Mouse (Mus musculus) spleen, postnatal 36 days (tissue): Measurements from ENCODE around the gene Bmper.
A peak's percentile ranks its signal among the peaks of the same experiment; 100 is the strongest.

Experiments used
- DNase-seq, 2 experiments: peaks; one replicate each; pipeline ENCODE4 v3.0.0; 2022; ENCODE audit warnings: low spot score in 2 of 2, mixed read lengths in 1 of 2

The Bmper gene

GRCm38 (mm10) chr9:23433238-23433637 is 210.4 kb downstream of the Bmper start:
- DNase-seq, result no peak

DNA sequence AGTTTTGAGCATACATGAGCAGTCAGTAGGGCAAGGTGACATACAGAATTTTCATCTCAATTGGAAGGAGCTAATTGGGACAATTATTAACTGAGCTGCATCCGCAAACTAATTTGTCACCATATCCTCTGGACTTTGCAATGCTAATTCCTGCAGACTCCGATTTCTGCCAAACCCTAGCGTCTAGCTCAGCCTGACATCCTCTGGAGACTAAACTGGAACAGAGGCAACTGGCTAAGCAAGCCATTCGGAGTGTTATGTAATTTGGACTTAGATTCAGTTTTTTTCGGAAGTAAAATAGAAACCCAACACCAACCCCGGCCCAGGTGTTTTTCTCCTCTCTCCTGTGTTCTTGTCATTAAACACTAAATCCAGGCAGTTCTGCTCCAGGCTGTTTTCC is 213.9 kb downstream of the Bmper start:
- DNase-seq, result no peak

GRCm38 (mm10) chr9:23438662-23439061 is 215.8 kb downstream of the Bmper start:
- DNase-seq, result no peak

GRCm38 (mm10) chr9:23442168-23442567 is 219.3 kb downstream of the Bmper start:
- no peak for DNase-seq

DNA sequence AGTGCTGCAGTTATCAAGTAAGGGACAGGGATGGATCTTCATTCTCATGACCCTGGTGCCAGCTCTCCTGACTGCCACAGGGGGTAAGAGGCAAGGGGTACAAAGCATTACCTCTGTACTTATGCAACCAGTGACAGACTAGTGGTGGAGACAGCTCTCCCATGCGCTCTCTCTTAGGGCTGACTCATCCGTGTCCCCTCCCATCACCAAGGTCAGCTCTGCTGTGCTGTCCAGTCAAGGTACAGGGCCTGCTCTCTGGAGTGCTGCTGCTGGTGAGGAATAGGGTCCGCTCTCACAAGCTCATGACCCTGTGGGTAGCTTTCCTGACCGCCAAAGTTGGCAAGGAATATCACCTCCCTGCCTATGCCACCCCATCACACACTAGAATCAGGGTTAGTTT is 222.1 kb downstream of the Bmper start:
- DNase-seq, result no peak

DNA sequence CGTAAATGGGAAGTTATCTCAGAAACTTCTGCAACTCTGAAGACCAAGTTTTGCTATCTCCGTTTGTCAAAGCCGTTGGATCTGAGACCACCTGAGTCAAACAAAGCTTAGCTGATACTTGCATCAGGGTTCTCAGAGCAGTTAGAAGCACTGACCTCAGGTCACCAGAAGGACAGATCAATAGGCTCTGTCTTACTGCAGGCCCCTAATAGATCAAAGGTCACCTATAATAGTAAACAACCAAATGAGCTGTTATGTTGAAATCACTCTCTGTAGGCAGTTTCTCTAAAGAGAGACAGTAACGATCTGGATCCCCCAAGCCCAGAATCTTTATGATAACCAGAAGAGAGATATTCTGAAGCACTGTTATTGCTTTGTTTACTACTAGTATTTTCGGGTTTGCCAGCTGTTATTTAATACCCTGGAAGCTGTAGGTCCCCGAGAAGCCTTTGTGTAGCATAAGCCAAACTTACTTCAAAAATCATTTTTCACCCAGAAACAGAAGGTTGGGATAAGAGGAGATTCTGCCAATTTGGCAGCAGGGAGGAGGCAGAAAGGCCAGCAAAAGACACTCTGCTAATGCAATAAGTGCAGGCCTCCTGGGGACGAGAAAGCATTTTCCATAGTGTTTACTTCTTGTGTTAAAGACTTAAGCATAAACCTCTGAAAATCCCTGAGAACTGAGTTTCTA is 224.5 kb downstream of the Bmper start:
- DNase-seq, result no peak

DNA sequence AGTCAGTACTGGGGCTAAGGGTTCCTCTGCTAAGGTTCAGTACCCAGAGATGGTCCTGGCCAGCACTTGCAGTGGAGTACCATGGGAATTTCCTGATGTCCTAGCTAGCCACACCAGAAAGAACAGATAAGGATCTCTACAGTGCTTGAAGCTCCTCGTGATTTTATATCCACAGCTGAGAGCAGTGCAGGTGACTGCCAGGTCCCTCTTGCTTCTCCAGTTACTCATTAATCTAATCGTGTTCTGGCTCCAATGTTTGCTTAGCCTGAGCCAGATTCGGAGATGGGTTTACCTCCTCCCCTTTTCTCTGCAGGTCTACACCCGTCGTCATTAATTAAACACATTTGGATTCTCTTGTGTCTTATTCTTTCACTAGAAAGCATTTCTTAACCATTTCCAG is 230.4 kb downstream of the Bmper start:
- DNase-seq, result no peak

- DNase-seq, result no peak
Observed at GRCm38 (mm10) chr9:23457186-23457585, 234.3 kb downstream of the Bmper start.

DNA sequence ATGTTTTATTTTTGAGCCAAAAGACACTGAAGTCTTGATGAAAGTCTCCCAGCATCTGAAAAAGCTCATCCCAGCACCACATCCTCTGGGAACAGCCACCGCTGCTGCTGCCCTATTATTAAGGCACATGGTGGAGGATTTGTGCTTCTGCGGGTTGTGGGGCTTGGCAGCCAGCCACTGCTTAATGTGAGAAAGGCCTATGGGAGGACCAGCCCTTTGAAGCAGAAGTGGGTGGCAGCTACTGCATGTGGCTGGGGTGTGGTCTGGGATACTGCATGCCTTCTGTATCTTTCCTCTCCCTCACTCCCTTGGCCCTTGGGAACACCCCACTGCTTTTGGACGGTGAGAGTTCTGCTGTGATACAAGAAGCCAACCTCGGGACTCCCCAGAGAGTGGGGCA is 237.8 kb downstream of the Bmper start:
- no peak for DNase-seq

- DNase-seq, result no peak
Observed at GRCm38 (mm10) chr9:23462949-23463608, 240.2 kb downstream of the Bmper start.

DNA sequence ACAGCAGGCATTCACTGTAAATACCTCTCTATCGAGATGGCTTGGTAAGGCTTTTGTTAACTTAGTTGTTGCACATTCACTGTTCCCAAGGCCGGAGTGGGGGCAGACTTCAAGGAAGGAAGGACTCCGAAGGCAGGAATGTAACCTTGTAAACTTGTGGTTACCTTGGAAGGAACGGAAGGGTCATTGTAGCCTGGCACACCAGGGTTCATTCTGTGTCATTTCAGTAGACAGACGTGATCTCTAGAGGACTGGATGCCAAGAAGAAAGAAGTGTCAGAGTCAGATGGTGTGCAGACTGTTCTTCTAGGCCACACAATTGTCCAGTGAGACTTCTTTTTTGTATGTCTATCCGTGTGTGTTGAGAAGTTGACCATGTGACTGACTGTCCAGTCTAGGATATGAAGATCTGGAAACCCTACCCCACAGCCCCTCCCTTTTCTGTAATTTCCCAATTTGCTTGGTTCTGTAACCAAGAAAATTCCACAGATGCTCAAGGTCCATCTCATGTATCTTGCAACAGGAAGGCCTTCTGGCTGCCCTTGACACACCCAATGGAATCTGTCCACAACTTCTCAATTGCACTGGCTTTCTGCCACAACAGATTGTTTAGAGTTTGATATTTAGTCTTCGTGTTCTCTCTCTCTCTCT is 242.2 kb downstream of the Bmper start:
- no peak for DNase-seq

DNA sequence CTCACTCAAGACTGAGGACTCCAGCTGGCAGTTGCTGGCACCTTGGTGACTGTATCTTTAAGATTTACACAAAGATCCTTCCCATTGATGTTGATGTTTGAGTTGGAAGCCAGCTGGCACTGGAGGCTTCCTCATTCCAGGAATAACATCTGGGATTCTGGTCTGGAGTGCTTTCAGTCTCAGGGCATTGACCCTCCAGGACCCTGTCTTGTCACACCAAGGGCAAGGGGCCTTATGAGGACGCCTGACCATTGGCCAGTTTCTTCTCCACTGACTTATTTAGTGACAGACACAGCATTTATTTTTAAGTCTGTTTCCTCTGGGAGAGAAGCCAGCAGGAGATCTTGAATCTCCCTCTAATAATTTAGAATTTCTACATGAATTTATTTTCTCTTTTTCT is 247.0 kb downstream of the Bmper start:
- DNase-seq, result peak in 1 of 2 experiments; percentile 4

DNA sequence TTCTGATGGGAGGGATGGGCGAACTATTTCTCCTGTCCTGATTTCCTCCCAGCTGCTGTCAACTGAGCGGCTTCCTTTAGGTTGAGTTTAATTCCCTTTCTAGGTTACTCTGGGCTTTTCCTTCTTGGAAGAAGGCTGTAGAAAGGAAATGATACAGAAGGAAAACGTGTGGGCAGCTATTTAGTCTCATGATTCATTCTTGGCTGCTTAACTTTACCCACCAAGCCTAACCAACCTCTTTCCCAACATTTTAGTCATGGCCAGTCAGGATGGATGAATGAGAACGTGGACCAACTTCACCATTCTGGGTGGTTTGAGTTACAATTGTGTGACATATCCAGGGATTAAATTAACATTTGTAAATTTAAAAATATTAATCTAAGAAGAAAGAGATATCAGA is 263.0 kb downstream of the Bmper start:
- DNase-seq, result no peak

GRCm38 (mm10) chr9:23486725-23487378 is 264.0 kb downstream of the Bmper start:
- no peak for DNase-seq

- no peak for DNase-seq
Observed at GRCm38 (mm10) chr9:23488265-23488664, 265.4 kb downstream of the Bmper start.

- no peak for DNase-seq
Observed at GRCm38 (mm10) chr9:23495400-23495799, 272.5 kb downstream of the Bmper start.

- DNase-seq, result no peak
Observed at GRCm38 (mm10) chr9:23497626-23498025, 274.8 kb downstream of the Bmper start.

DNA sequence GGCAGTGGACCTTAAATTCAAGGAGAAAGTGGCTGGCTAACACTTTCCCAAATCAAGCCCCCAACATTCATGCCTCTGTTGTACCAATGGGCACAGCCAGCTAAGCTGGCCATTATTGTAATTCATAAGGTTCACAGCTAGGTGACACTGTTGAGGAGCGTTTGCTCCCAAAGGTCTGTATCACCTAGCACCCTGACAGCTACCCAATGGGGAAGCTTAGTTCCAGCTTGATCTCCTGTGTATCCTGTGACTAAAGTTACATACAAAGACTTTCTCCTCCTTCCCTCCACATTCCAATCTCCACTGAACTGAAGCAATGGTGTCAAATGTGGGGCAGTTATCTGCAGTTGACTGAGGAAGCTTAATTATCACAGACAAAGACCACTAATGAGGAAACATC is 311.0 kb downstream of the Bmper start:
- no peak for DNase-seq
